Mouse (Mus musculus) cerebellum, adult 8-10 months (tissue): ENCODE data around the gene Dst.
"Not testable (repeated sequence)": the region's sequence is repeated elsewhere in the genome, so short reads cannot be mapped to it uniquely, and the experiment has no call there.

Source experiments
- DNase-seq: peaks from one replicate; pipeline ENCODE4 v3.0.0; 2022

Dst gene

GRCm38 (mm10) chr1:34066401-34066800 lies 158.4 kb downstream of the Dst start:
- not testable (repeated sequence) for DNase-seq

GRCm38 (mm10) chr1:34068341-34068740 lies 160.3 kb downstream of the Dst start:
- no peak for DNase-seq

- no peak for DNase-seq
These were observed 161.7 kb downstream of the Dst start for GRCm38 (mm10) chr1:34069514-34070290.

GRCm38 (mm10) chr1:34070474-34070873 lies 162.4 kb downstream of the Dst start:
- no peak for DNase-seq

- no peak for DNase-seq
These were observed 163.1 kb downstream of the Dst start for GRCm38 (mm10) chr1:34070991-34071639.

- no peak for DNase-seq
These were observed 164.2 kb downstream of the Dst start for GRCm38 (mm10) chr1:34072262-34072661.

GRCm38 (mm10) chr1:34073436-34074169 lies 165.6 kb downstream of the Dst start:
- no peak for DNase-seq

- DNase-seq, result no peak
These were observed 166.5 kb downstream of the Dst start for GRCm38 (mm10) chr1:34074245-34075187.

GRCm38 (mm10) chr1:34076701-34077421 lies 168.8 kb downstream of the Dst start:
- DNase-seq, result no peak

- DNase-seq, result no peak
These were observed 169.4 kb downstream of the Dst start for GRCm38 (mm10) chr1:34077422-34077790.

- DNase-seq, result no peak
These were observed 169.9 kb downstream of the Dst start for GRCm38 (mm10) chr1:34077941-34078340.

GRCm38 (mm10) chr1:34089011-34089410 lies 181.0 kb downstream of the Dst start:
- no peak for DNase-seq

GRCm38 (mm10) chr1:34090700-34091099 lies 182.7 kb downstream of the Dst start:
- no peak for DNase-seq

- no peak for DNase-seq
These were observed 185.6 kb downstream of the Dst start for GRCm38 (mm10) chr1:34093652-34094051.

GRCm38 (mm10) chr1:34094301-34094700 lies 186.3 kb downstream of the Dst start:
- DNase-seq, result no peak

GRCm38 (mm10) chr1:34095173-34095572 lies 187.1 kb downstream of the Dst start:
- DNase-seq, result no peak

- no peak for DNase-seq
These were observed 188.9 kb downstream of the Dst start for GRCm38 (mm10) chr1:34096923-34097322.

- peak; percentile 79 for DNase-seq
These were observed 189.6 kb downstream of the Dst start for GRCm38 (mm10) chr1:34097640-34098039.

GRCm38 (mm10) chr1:34099439-34099838 lies 191.4 kb downstream of the Dst start:
- DNase-seq, result peak; percentile 56

GRCm38 (mm10) chr1:34100385-34100784 lies 192.4 kb downstream of the Dst start:
- DNase-seq, result no peak

GRCm38 (mm10) chr1:34102604-34103003 lies 194.6 kb downstream of the Dst start:
- no peak for DNase-seq

GRCm38 (mm10) chr1:34103176-34103575 lies 195.2 kb downstream of the Dst start:
- DNase-seq, result no peak
